Mouse (Mus musculus): Measurements from ENCODE around the gene Fgfr2. TPM values are rescaled to one million over a fixed set of nuclear protein-coding genes. Genes with fewer than 3 reads are reported as not detected.
A peak's percentile ranks its signal among the peaks of the same experiment; 100 is the strongest.

Fgfr2 gene
- polyA plus RNA-seq, 1 experiment from 2014 or later, result 123 TPM

- Histone ChIP-seq H3K4me2 (replicated peaks) (no peak overlapping the region), H3K27me3 (no peaks in the 10 kb centered on the region), H3K36me3 (no peaks in the 10 kb centered on the region; the same call in 1 of the 2 replicates), H3K9ac (no peak overlapping the region), H3K27ac (no peak overlapping the region), H3K9me3 (no peaks in the 10 kb centered on the region), H3K4me3 (no peak overlapping the region), H3K4me1 (peaks cover 39% of the 10 kb centered on the region)
- ATAC-seq (ENCODE audit: low FRiP score, low read depth), result no peak
- 75% methylated on average over 8 of the region's 8 CpGs for WGBS
Observed at GRCm38 (mm10) chr7:133029496-133030047, 93.6 kb downstream of the Fgfr2 start.

- 89% methylated on average over 8 of the region's 8 CpGs for WGBS
- peaks cover 39% of the 10 kb centered on the region for H3K4me1 ChIP-seq
Observed at GRCm38 (mm10) chr7:133029004-133029403, 94.1 kb downstream of the Fgfr2 start.

GRCm38 (mm10) chr7:133027930-133028329 lies 95.2 kb downstream of the Fgfr2 start:
- no peak for ATAC-seq (ENCODE audit: low FRiP score, low read depth)
- no peak overlapping the region for H3K27ac ChIP-seq
- H3K4me3 ChIP-seq, result no peak overlapping the region
- H3K27me3 ChIP-seq, result no peaks in the 10 kb centered on the region
- H3K9me3 ChIP-seq, result no peaks in the 10 kb centered on the region
- no peaks in the 10 kb centered on the region; the same call in 1 of the 2 replicates for H3K36me3 ChIP-seq
- H3K4me2 ChIP-seq (replicated peaks), result no peak overlapping the region
- WGBS, result 91% methylated on average over 4 of the region's 4 CpGs
- no peak overlapping the region for H3K9ac ChIP-seq
- peaks cover 28% of the 10 kb centered on the region for H3K4me1 ChIP-seq

More at GRCm38 (mm10) chr7:133029004-133029403, 94.1 kb downstream of the Fgfr2 start:
- Histone ChIP-seq H3K27me3 (no peaks in the 10 kb centered on the region), H3K36me3 (no peaks in the 10 kb centered on the region; the same call in 1 of the 2 replicates), H3K27ac (no peak overlapping the region), H3K9ac (no peak overlapping the region), H3K4me2 (replicated peaks) (no peak overlapping the region), H3K9me3 (no peaks in the 10 kb centered on the region), H3K4me3 (no peak overlapping the region)
- no peak for ATAC-seq (ENCODE audit: low FRiP score, low read depth)

GRCm38 (mm10) chr7:133024694-133025093 lies 98.5 kb downstream of the Fgfr2 start:
- H3K4me1 ChIP-seq, result peaks cover 35% of the 10 kb centered on the region

GRCm38 (mm10) chr7:133019481-133020020 lies 103.6 kb downstream of the Fgfr2 start:
- no peak overlapping the region for H3K4me2 ChIP-seq (replicated peaks)
- no peak overlapping the region for H3K9ac ChIP-seq
- H3K27ac ChIP-seq, result peak overlapping the region; percentile 10; the same call in 1 of the 2 replicates
- peaks cover 40% of the 10 kb centered on the region for H3K4me1 ChIP-seq
- no peaks in the 10 kb centered on the region for H3K9me3 ChIP-seq
- no peaks in the 10 kb centered on the region for H3K27me3 ChIP-seq
- H3K36me3 ChIP-seq, result no peaks in the 10 kb centered on the region
- 32% methylated on average over 6 of the region's 6 CpGs for WGBS
- ATAC-seq (ENCODE audit: low FRiP score, low read depth), result no peak
- no peak overlapping the region for H3K4me3 ChIP-seq

More at GRCm38 (mm10) chr7:133024694-133025093, 98.5 kb downstream of the Fgfr2 start:
- H3K9me3 ChIP-seq, result no peaks in the 10 kb centered on the region
- H3K27ac ChIP-seq, result no peak overlapping the region
- H3K9ac ChIP-seq, result no peak overlapping the region
- no peak overlapping the region for H3K4me3 ChIP-seq
- 26% methylated on average over 1 of the region's 1 CpGs for WGBS
- no peaks in the 10 kb centered on the region; the same call in 1 of the 2 replicates for H3K36me3 ChIP-seq
- peak; percentile 32; the same call in 1 of the 2 replicates for ATAC-seq (ENCODE audit: low FRiP score, low read depth)
- no peak overlapping the region for H3K4me2 ChIP-seq (replicated peaks)
- no peaks in the 10 kb centered on the region for H3K27me3 ChIP-seq

DNA sequence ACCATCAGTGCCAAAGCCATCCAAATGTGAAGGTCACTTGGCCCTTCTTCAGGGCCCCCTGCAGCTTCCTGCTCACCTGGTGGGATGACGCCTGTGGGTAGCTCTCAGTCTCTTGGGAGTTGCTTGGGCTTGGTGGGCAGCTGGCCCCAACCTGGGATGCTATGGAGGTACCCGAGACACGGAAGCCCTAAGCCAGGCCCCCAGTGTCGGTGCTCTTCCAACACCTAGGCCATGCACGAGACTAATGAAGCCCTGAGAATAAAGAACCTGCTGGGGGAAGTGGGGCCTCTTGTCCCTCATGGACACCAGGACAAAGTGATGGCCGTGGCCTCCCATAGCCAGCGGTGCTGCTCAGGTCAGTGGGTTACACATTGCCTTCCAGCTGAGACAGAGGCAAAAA lies 104.2 kb downstream of the Fgfr2 start:
- H3K9me3 ChIP-seq, result no peaks in the 10 kb centered on the region
- WGBS, result 76% methylated on average over 7 of the region's 7 CpGs
- H3K4me2 ChIP-seq (replicated peaks), result no peak overlapping the region
- no peak overlapping the region for H3K9ac ChIP-seq
- H3K27ac ChIP-seq, result peak overlapping the region; percentile 10; the same call in 1 of the 2 replicates
- no peaks in the 10 kb centered on the region for H3K36me3 ChIP-seq
- H3K27me3 ChIP-seq, result no peaks in the 10 kb centered on the region
- no peak overlapping the region for H3K4me3 ChIP-seq
- ATAC-seq (ENCODE audit: low FRiP score, low read depth), result no peak
- peaks cover 39% of the 10 kb centered on the region for H3K4me1 ChIP-seq

DNA sequence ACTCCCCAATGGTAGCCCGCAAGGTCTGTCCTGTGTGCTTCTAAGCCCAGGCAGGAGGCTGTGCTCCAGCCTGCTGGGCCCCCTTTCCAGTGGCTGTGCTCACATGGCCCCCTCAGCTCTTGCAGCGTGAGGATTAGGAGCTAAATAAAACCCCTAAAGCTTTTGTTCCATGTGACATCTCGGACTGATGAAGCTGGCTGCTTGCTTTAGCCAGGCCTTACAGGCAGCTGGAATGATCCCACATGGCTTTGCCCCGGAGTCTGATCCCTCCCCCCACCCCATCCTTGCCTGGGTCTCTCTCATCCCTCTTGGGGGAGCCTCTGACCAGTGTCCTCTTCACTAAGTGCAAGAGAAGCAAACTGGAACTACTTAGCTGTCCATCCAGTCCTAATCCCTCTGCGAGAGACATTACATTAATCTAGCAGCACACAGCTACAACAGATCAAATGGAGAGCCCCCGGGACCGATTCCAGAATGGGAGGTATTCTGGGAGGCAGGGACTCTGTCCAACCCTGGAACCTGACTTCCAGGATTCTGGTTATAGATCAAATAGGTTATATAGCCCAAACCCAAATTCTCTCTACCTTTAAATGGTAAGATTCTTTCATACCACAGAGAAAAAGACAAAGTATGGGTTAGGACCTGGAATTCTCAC lies 107.6 kb downstream of the Fgfr2 start:
- 48% methylated on average over 7 of the region's 7 CpGs for WGBS
- Histone ChIP-seq H3K27ac (peak overlapping the region; percentile 44; the same call in 1 of the 2 replicates), H3K9ac (peak overlapping the region; percentile 43; the same call in 1 of the 2 replicates), H3K9me3 (no peaks in the 10 kb centered on the region), H3K36me3 (no peaks in the 10 kb centered on the region), H3K4me1 (peaks cover 69% of the 10 kb centered on the region), H3K4me3 (no peak overlapping the region), H3K27me3 (no peaks in the 10 kb centered on the region), H3K4me2 (replicated peaks) (0 out of 2 replicates have a peak overlapping the region, but pooled peaks have one; percentile 4)
- peak; percentile 45; the same call in 1 of the 2 replicates for ATAC-seq (ENCODE audit: low FRiP score, low read depth)

DNA sequence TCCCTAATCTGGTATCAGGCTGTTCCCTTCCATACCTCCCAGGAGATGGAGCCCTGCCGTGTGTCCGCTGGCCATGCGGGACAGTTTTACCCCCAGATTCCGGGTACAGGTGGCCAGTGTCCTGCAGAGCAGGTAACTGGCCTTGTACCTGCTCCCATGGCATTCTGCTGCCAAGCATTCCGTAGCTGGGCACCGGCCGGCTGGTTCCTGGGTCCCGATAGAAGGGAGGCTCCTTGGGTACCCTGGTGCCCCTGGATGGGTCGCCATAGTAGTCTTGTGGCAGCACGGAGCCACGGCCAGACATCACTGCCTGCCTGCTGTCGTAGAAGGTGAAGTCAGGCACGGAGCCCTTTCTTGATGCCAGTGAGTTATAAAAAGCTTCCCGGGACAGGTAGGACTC lies 108.5 kb downstream of the Fgfr2 start:
- Histone ChIP-seq H3K9ac (no peak overlapping the region), H3K27me3 (no peaks in the 10 kb centered on the region), H3K4me2 (replicated peaks) (no peak overlapping the region; the same call in 1 of the 2 replicates), H3K4me1 (peaks cover 62% of the 10 kb centered on the region), H3K9me3 (no peaks in the 10 kb centered on the region), H3K4me3 (no peak overlapping the region), H3K27ac (peak overlapping the region; percentile 44; the same call in 1 of the 2 replicates), H3K36me3 (0 out of 2 replicates have a peak, but pooled peaks cover 5% of the 10 kb centered on the region)
- 91% methylated on average over 14 of the region's 14 CpGs for WGBS
- ATAC-seq (ENCODE audit: low FRiP score, low read depth), result no peak

DNA sequence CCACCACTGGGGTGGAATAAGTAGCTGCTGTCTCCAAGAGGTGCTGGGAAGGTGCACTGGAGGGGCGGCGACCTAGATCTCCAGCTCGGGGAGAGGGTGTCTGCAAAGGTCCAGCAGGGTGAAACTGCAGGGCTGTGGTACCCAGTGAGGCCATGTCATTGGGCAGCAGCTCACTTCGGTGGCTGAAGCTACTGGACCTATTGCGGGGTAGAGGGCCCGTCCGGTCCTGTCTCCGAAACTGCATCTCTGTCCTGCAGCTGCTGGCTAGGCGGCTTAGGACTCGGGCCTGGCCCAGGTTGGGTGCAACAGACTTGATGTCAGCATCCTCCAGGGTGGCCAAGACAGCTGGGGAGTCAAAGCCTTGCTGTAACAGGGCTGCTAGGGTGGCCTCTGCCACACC lies 109.2 kb downstream of the Fgfr2 start:
- H3K27me3 ChIP-seq, result no peaks in the 10 kb centered on the region
- H3K4me3 ChIP-seq, result no peak overlapping the region
- no peak overlapping the region for H3K27ac ChIP-seq
- WGBS, result 88% methylated on average over 10 of the region's 10 CpGs
- H3K4me1 ChIP-seq, result peaks cover 55% of the 10 kb centered on the region
- 0 out of 2 replicates have a peak, but pooled peaks cover 9% of the 10 kb centered on the region for H3K36me3 ChIP-seq
- no peaks in the 10 kb centered on the region for H3K9me3 ChIP-seq
- H3K9ac ChIP-seq, result no peak overlapping the region
- no peak for ATAC-seq (ENCODE audit: low FRiP score, low read depth)
- H3K4me2 ChIP-seq (replicated peaks), result no peak overlapping the region

DNA sequence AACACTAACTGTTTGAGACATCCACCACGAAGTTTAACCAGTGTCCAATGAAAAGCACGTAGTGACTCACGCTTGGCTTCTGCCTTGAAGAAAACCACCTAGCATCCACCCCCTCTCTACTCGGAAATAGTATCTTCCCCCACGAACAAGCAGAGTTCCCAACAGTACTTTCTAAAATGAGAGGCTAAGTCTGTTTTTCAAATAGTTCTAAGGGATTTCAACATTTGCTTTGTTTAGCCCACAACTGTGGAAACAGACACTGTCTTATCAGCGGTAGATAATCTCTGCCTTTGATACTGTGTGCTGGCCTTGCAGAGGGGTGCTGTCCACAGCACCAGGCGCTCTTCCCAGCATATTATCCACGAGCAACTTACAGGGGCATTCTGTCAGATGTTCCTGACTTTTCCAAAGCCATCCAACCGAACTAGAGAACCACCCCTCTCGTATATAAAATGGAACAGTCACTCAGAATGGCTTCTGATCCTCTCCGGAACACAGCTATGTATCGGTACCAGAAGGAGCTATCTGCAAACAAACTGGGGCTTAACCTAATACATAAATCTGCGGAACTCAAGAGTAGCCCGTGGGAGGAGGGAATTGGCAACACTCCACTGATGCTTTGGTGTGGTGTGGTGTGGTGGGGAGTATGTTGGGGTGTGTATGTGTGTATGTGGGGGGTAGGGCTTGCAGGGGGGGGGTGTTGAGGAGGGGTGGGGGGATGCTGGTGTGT lies 110.3 kb downstream of the Fgfr2 start:
- Histone ChIP-seq H3K9me3 (no peaks in the 10 kb centered on the region), H3K4me3 (no peak overlapping the region), H3K27ac (no peak overlapping the region), H3K36me3 (0 out of 2 replicates have a peak, but pooled peaks cover 9% of the 10 kb centered on the region), H3K4me1 (peaks cover 52% of the 10 kb centered on the region), H3K27me3 (no peaks in the 10 kb centered on the region), H3K4me2 (replicated peaks) (no peak overlapping the region), H3K9ac (no peak overlapping the region)
- ATAC-seq (ENCODE audit: low FRiP score, low read depth), result no peak
- 67% methylated on average over 14 of the region's 14 CpGs for WGBS

GRCm38 (mm10) chr7:133011611-133012010 lies 111.5 kb downstream of the Fgfr2 start:
- 47% methylated on average over 4 of the region's 4 CpGs for WGBS
- Histone ChIP-seq H3K4me1 (peaks cover 52% of the 10 kb centered on the region), H3K4me3 (no peak overlapping the region), H3K4me2 (replicated peaks) (0 out of 2 replicates have a peak overlapping the region, but pooled peaks have one; percentile 21), H3K36me3 (0 out of 2 replicates have a peak, but pooled peaks cover 9% of the 10 kb centered on the region), H3K27me3 (no peaks in the 10 kb centered on the region), H3K9ac (no peak overlapping the region), H3K27ac (no peak overlapping the region), H3K9me3 (no peaks in the 10 kb centered on the region)
- no peak for ATAC-seq (ENCODE audit: low FRiP score, low read depth)
